Mouse (Mus musculus) neutrophil, adult 5-6 weeks (primary cell): Measurements from ENCODE around the gene Zzef1. TPM values are rescaled to one million over a fixed set of nuclear protein-coding genes. Genes with fewer than 3 reads are reported as not detected.

Source experiments
- ATAC-seq: fragments of 151-379, 151-347 bp; 2 replicates; pipeline ENCODE4 v1.8.0; 2017; ENCODE audit warnings: mild to moderate bottlenecking, moderate TSS enrichment; ENCODE audit not compliant: insufficient number of reproducible peaks, poor library complexity, low FRiP score, severe bottlenecking; ENCODE audit errors: extremely low read depth
- total RNA-seq: library from RNA; stranded (forward); fragments of 200-1000 nt; gene quantifications from 2 replicates; pipeline ENCODE4 v1.2.3, GENCODE M21; 2017

The Zzef1 gene
- total RNA-seq, 1 experiment from 2014 or later = 77.9 TPM

- no peak for ATAC-seq
Observed at GRCm38 (mm10) chr11:72801182-72801581, 5.2 kb downstream of the Zzef1 start.

DNA sequence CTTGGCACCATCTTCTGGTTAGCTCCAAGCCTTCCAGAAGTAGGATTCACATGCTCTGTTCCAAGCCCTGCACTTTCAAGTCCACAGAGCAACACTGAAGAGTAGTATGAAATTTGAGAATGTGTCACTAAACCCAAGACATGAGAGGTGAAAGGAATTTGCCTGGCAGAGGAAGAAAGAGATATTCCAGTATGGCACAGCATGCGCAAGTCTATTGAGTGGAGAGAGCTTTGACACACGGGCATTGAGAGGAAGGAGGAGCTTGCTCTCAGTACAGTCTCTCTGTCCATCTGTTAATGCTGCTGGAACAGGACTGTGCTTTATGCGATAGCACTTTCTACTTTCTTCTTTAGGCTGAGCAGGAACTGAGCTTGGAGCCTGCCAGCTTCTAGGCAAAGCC, 7.0 kb downstream of the Zzef1 start:
- no peak for ATAC-seq

- no peak for ATAC-seq
Observed at GRCm38 (mm10) chr11:72804586-72804985, 8.6 kb downstream of the Zzef1 start.

- ATAC-seq = no peak
Observed at GRCm38 (mm10) chr11:72805232-72805631, 9.2 kb downstream of the Zzef1 start.

GRCm38 (mm10) chr11:72806556-72806955, 10.5 kb downstream of the Zzef1 start:
- no peak for ATAC-seq

DNA sequence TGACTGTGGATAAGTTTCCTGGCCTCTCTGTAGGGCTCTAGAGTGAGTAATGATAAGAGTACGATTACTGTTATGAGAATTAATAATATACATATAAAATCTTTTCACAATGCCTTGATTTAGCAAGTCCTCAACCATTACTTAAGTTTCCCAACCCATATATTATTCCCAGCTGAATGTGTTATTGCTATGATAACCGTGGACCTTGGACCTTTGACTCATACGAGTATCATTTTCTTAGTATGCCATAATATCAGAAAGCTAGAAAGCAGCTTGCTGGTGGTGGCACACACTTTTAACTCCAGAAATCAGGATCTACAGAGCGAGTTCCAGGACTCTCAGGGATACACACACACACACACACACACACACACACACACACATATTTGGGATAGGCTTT, 12.0 kb downstream of the Zzef1 start:
- no peak for ATAC-seq

DNA sequence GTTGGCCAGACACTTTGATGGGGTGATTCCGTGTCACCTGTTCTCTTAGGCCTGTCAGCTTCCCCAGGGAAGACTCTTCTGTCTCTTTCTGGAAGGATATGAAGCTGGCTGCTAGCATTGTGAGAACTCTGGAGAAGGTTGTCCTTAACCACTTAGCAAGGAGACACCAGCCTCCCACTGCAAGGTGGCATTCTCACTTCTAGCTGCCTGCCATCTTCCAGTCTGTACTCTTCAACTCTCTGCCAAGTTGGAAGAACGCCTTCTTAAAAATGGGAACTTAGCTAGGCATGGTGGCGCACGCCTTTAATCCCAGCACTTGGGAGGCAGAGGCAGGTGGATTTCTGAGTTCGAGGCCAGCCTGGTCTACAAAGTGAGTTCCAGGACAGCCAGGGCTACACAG, 17.7 kb downstream of the Zzef1 start:
- ATAC-seq = no peak

- no peak for ATAC-seq
Observed at GRCm38 (mm10) chr11:72814188-72814587, 18.2 kb downstream of the Zzef1 start.

GRCm38 (mm10) chr11:72816859-72817258, 20.8 kb downstream of the Zzef1 start:
- no peak for ATAC-seq

DNA sequence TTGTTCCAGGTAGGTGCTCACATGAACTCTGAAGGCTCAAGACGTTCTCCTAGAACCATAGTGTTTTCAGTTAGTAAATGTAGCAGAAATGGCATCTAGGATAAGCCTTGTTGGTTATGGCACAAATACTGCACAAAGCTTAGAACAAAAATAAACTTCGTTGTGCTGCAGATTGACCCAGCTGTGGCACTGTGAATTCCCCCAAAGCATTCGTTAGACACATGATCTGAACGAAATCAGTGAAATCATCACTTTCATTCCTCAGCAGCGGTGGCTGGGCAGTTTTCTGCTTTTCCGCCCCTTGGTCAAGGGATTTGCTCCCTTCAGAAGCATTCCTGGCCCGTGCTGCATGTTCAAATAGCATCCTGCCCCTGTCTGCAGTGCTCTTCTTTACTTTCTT, 22.0 kb downstream of the Zzef1 start:
- ATAC-seq = no peak

- no peak for ATAC-seq
Observed at GRCm38 (mm10) chr11:72821041-72821440, 25.0 kb downstream of the Zzef1 start.

DNA sequence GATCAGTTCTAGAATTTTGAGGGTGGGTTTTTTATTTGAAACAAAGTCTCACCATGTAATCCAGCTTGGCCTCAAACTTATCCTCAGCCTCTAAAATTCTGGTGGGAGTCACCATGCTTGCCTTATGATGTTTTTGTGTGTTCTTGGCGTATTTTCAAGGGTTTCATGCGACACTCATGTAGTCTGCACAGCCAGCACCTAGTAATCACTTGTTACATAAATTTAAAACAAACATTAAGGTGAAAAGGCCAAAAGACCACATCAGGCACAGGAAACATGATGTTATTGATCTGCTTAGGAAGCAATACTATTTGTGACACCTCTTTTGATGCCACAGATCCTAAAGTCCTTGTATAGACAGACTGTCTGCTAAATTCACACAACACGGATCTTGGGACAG, 33.8 kb downstream of the Zzef1 start:
- ATAC-seq = no peak

GRCm38 (mm10) chr11:72842731-72843130, 46.7 kb downstream of the Zzef1 start:
- ATAC-seq = no peak

DNA sequence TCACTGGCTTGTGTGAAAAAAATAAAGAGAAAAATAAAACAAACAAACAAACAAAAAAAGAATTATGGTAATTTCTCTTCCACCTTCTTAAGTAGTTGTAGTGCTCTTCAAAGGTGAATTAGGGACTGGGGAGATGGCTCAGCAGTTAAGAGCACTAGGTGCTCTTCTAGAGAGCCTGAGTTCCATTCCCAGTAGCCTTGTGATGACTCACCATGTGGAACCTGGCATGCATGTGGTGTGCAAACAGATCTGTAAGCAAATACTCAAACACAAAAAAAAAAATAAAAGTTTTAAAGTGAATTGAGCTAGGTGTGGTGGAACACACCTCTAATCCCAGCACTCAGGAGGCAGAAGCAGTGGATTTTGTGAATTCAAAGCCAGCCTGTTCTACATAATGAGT, 47.5 kb downstream of the Zzef1 start:
- ATAC-seq = no peak

DNA sequence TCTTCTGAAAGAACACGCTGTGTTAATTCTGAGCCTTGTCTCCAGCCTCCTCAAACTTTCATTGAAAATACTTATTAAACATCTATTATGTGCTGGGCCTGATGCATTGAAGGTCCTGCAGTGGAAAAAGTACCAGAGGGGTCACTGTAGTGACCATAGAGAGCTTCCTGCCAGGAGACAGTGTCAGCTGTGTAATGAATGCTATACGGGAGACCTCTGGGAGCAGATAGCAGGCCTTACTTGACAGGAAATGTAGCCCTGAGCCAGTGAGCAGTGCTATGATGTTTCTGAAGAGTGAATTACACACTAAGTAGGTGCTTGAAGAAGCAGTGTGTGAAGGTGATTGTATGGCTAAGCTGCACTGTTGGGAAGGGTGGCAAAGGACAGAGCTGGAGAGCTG, 49.5 kb downstream of the Zzef1 start:
- ATAC-seq = no peak

GRCm38 (mm10) chr11:72846685-72847084, 50.7 kb downstream of the Zzef1 start:
- ATAC-seq = no peak

DNA sequence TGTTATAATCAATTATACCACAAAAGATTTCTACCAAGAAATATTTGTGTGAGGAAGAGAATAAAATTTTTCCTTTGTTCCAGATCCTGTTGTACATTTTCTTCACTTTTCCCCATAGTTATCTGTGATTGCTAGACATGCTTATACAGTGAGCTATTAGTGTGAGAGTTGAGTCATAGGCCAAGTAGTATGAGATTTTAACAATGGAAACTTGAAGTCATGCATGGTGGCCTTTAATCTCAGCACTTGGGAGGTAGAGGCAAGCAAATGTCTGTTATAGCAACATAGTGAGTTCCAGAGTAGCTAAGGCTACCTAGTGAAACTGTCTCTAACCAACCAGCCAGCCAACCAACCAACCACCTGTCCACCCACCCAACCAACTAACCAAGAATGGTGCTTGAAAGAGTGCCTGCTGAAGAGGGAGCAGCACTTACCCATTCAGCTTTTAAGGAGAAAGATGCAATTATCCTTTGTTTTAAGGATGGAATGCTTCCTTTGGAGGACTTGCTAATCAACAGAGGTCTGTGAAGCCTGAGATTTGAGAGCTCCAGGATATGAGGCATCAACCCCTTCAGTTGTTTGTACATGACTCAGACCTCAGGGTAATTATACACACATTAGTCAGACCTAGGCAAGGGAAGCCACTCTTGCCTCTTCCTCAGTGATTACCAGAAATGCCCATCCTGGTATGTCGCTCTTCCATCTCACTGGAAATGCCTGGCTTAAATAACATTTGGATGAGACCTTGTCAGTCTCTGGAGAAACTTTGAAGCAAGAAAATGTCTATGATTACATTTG, 52.0 kb downstream of the Zzef1 start:
- no peak for ATAC-seq

DNA sequence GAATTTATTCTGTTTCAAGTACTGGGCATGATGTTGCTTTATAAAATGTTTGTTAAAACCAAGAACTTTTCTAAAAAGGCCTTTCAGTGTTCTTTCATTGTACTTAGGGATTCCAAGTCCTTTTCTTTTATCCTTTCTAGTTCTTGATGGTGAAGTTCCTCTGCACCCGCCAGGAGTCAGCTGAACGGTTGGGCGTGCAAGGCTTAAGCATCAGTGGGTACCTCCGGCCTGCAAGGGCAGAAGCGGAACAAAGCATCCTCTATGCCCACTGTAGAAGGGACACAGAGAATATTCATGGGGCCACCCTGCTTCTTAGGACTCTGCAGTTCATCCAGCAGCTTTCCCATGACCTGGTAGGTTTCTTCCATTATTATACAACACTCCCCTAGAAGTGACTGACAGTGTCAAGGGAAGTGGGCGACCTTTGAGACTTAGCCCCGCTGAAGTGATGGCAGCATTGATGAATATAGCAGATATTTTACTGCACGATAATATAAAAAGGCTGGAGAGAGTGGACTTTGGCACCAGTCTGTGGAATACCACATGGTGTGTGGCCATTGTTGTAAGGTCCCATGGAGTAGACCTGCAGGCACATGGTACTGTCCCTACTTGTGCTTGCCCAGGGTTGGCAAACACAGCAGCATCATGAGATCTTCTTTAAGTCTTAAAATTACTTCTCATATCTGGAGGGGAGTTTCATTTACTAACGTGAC, 54.5 kb downstream of the Zzef1 start:
- no peak for ATAC-seq

GRCm38 (mm10) chr11:72851214-72851613, 55.2 kb downstream of the Zzef1 start:
- no peak for ATAC-seq

DNA sequence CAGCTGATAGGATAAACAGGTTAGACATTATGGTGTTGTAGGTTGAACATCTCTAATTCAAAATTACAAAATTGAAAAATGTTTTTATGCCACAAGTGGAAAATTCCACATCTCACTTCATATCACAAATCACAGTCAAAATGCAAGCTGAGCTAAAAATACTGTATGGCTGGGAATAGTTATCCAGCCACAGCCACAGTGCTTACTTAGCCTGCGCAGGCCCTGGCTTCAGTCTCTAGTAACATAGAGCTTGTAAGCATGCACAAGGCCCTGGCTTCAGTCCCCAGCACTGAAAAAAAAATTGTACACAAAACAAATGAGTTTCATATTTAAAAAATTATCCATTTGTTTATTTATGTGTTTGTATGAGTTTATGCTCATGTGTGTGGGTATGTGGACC, 56.1 kb downstream of the Zzef1 start:
- no peak for ATAC-seq
